Mouse (Mus musculus): ENCODE data around the gene Rnf212b. TPM values are rescaled to one million over a fixed set of nuclear protein-coding genes. Genes with fewer than 3 reads are reported as not detected.
A peak's percentile ranks its signal among the peaks of the same experiment; 100 is the strongest.

Gene Rnf212b
- polyA plus RNA-seq, 1 experiment from 2014 or later: not detected

DNA sequence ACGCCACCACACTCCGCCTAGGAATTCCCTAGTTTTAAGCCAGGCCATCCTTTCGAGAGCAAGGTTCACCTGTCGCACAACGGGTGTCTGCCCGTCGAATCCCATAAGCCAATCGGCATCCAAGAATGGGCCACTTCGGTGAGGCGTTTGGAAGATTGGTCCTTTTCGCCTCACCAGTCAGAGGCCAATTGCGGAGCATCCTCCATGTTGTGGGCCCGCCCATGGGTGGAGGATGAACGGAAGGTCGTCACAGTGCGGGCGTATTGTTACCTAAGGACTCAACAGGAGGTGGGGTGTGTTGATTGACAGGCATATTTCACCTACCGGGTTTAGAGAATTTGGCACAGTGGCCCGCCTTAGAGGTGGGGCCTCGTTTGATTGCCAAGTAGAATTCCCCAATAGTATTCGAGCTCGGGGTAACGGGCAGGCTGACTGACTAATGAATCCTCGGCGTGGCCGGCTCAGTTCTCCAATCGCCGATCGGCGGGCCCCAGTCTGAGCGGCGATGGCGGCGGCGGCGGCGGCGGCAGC, 79.8 kb downstream of the Rnf212b start:
- peak; percentile 98 for ATAC-seq (ENCODE audit: low read depth)
- H3K27me3 ChIP-seq (ENCODE audit: control insufficient read depth, insufficient read depth, low read length): no peaks in the 10 kb centered on the region
- H3K36me3 ChIP-seq (ENCODE audit: control insufficient read depth, insufficient read depth, low read length): peaks cover 31% of the 10 kb centered on the region
- peak overlapping the region; percentile 99 for H3K9ac ChIP-seq (replicated peaks; ENCODE audit: low read depth, low read length)
- H3K4me1 ChIP-seq (ENCODE audit: control insufficient read depth, insufficient read depth, low read length): 0 out of 2 replicates have a peak, but pooled peaks cover 9% of the 10 kb centered on the region
- H3K4me3 ChIP-seq (ENCODE audit: low read depth, low read length): peak overlapping the region; percentile 97
- WGBS: under 1% methylated on average over 38 of the region's 38 CpGs
- peak overlapping the region; percentile 98 for H3K27ac ChIP-seq (ENCODE audit: low read depth, low read length)
- H3K4me2 ChIP-seq (ENCODE audit: low read depth, low read length): peak overlapping the region; percentile 43
- H3K9me3 ChIP-seq (ENCODE audit: control insufficient read depth, low read length): no peaks in the 10 kb centered on the region

GRCm38 (mm10) chr14:54894296-54895151, 80.6 kb downstream of the Rnf212b start:
- WGBS: under 1% methylated on average over 51 of the region's 54 CpGs
- Histone ChIP-seq H3K9me3 (ENCODE audit: control insufficient read depth, low read length) (no peaks in the 10 kb centered on the region), H3K27ac (ENCODE audit: low read depth, low read length) (peak overlapping the region; percentile 98), H3K4me1 (ENCODE audit: control insufficient read depth, insufficient read depth, low read length) (0 out of 2 replicates have a peak, but pooled peaks cover 9% of the 10 kb centered on the region), H3K9ac (replicated peaks; ENCODE audit: low read depth, low read length) (peak overlapping the region; percentile 99), H3K4me2 (ENCODE audit: low read depth, low read length) (peak overlapping the region; percentile 85), H3K36me3 (ENCODE audit: control insufficient read depth, insufficient read depth, low read length) (peaks cover 31% of the 10 kb centered on the region), H3K27me3 (ENCODE audit: control insufficient read depth, insufficient read depth, low read length) (no peaks in the 10 kb centered on the region), H3K4me3 (ENCODE audit: low read depth, low read length) (peak overlapping the region; percentile 97)
- ATAC-seq (ENCODE audit: low read depth): peak; percentile 52

- Histone ChIP-seq H3K9me3 (ENCODE audit: control insufficient read depth, low read length) (no peaks in the 10 kb centered on the region), H3K4me2 (ENCODE audit: low read depth, low read length) (no peak overlapping the region), H3K4me3 (ENCODE audit: low read depth, low read length) (no peak overlapping the region), H3K36me3 (ENCODE audit: control insufficient read depth, insufficient read depth, low read length) (peaks cover 31% of the 10 kb centered on the region), H3K27me3 (ENCODE audit: control insufficient read depth, insufficient read depth, low read length) (no peaks in the 10 kb centered on the region), H3K9ac (replicated peaks; ENCODE audit: low read depth, low read length) (no peak overlapping the region; the same call in 1 of the 2 replicates), H3K4me1 (ENCODE audit: control insufficient read depth, insufficient read depth, low read length) (0 out of 2 replicates have a peak, but pooled peaks cover 9% of the 10 kb centered on the region), H3K27ac (ENCODE audit: low read depth, low read length) (no peak overlapping the region)
- no peak for ATAC-seq (ENCODE audit: low read depth)
- 71% methylated on average over 2 of the region's 2 CpGs for WGBS
These were observed 83.5 kb downstream of the Rnf212b start for GRCm38 (mm10) chr14:54897445-54897844.

- Histone ChIP-seq H3K27ac (ENCODE audit: low read depth, low read length) (no peak overlapping the region), H3K4me2 (ENCODE audit: low read depth, low read length) (no peak overlapping the region), H3K9ac (replicated peaks; ENCODE audit: low read depth, low read length) (no peak overlapping the region), H3K27me3 (ENCODE audit: control insufficient read depth, insufficient read depth, low read length) (no peaks in the 10 kb centered on the region), H3K36me3 (ENCODE audit: control insufficient read depth, insufficient read depth, low read length) (peaks cover 38% of the 10 kb centered on the region), H3K4me3 (ENCODE audit: low read depth, low read length) (no peak overlapping the region), H3K4me1 (ENCODE audit: control insufficient read depth, insufficient read depth, low read length) (0 out of 2 replicates have a peak, but pooled peaks cover 6% of the 10 kb centered on the region), H3K9me3 (ENCODE audit: control insufficient read depth, low read length) (no peaks in the 10 kb centered on the region)
- peak; percentile 75 for ATAC-seq (ENCODE audit: low read depth)
- 0% methylated on average over 3 of the region's 3 CpGs for WGBS
These were observed 86.4 kb downstream of the Rnf212b start for GRCm38 (mm10) chr14:54900383-54900782.

DNA sequence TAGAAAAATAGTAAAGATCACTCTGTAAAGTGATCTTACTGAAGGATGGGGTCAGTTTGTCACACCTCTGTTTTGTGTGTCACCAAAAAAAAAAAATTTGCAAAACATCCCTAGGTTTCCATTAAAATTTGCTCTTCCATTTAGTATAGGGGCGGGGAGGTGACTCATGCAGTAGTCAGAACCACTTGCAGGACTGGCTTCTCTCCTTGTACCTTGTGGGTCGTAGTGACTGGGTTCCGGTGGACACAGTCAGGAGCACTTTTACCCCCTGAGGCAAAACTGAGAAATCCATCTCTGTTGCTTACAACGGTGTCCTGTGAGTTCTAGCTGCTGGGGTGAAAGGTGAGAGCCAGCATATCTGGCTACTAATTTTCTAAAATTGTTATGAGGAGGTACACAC, 89.7 kb downstream of the Rnf212b start:
- Histone ChIP-seq H3K9me3 (ENCODE audit: control insufficient read depth, low read length) (no peaks in the 10 kb centered on the region), H3K4me1 (ENCODE audit: control insufficient read depth, insufficient read depth, low read length) (no peaks in the 10 kb centered on the region), H3K4me3 (ENCODE audit: low read depth, low read length) (no peak overlapping the region), H3K36me3 (ENCODE audit: control insufficient read depth, insufficient read depth, low read length) (peaks cover 36% of the 10 kb centered on the region), H3K27me3 (ENCODE audit: control insufficient read depth, insufficient read depth, low read length) (no peaks in the 10 kb centered on the region), H3K4me2 (ENCODE audit: low read depth, low read length) (no peak overlapping the region), H3K27ac (ENCODE audit: low read depth, low read length) (no peak overlapping the region), H3K9ac (replicated peaks; ENCODE audit: low read depth, low read length) (no peak overlapping the region)
- ATAC-seq (ENCODE audit: low read depth): no peak
- WGBS: 93% methylated on average over 4 of the region's 4 CpGs

Other genes starting within 250 kb of the Rnf212b start
- gene Ajuba, start 236.6 kb upstream of the Rnf212b start, polyA plus RNA-seq (2014; fragmentation: Nextera tagmentation; extraction: Ambion mirVana): 2.3 and 5.7 TPM in 2 replicates
- gene 4931414P19Rik, start 208.1 kb upstream of the Rnf212b start, polyA plus RNA-seq (2014; fragmentation: Nextera tagmentation; extraction: Ambion mirVana): 4.6 and 5.0 TPM in 2 replicates
- 428 and 435 TPM in 2 replicates for gene Psmb5, start 196.1 kb upstream of the Rnf212b start, polyA plus RNA-seq (2014; fragmentation: Nextera tagmentation; extraction: Ambion mirVana)
- 0.05 and 0.26 TPM in 2 replicates for gene Psmb11, start 192.7 kb upstream of the Rnf212b start, polyA plus RNA-seq (2014; fragmentation: Nextera tagmentation; extraction: Ambion mirVana)
- not detected in 2 replicates for gene Gm17606, start 173.2 kb upstream of the Rnf212b start, polyA plus RNA-seq (2014; fragmentation: Nextera tagmentation; extraction: Ambion mirVana)
- gene Cdh24, start 172.8 kb upstream of the Rnf212b start, polyA plus RNA-seq (2014; fragmentation: Nextera tagmentation; extraction: Ambion mirVana): 9.2 and 12.5 TPM in 2 replicates
- gene 1700123O20Rik, start 127.9 kb upstream of the Rnf212b start, polyA plus RNA-seq (2014; fragmentation: Nextera tagmentation; extraction: Ambion mirVana): 77.4 and 79.8 TPM in 2 replicates
- gene Acin1, start 127.2 kb upstream of the Rnf212b start, polyA plus RNA-seq (2014; fragmentation: Nextera tagmentation; extraction: Ambion mirVana): 101 and 118 TPM in 2 replicates
- gene Gm29776, start 115.3 kb upstream of the Rnf212b start, polyA plus RNA-seq (2014; fragmentation: Nextera tagmentation; extraction: Ambion mirVana): 0.20 TPM in 1 of 2 replicates, not detected in the other
- gene Cebpe, start 102.0 kb upstream of the Rnf212b start, polyA plus RNA-seq (2014; fragmentation: Nextera tagmentation; extraction: Ambion mirVana): not detected in 2 replicates
- gene Slc7a8, start 32.2 kb upstream of the Rnf212b start, polyA plus RNA-seq (2014; fragmentation: Nextera tagmentation; extraction: Ambion mirVana): 7.3 and 8.5 TPM in 2 replicates
- gene Homez, start 56.8 kb downstream of the Rnf212b start, polyA plus RNA-seq (2014; fragmentation: Nextera tagmentation; extraction: Ambion mirVana): 10.0 and 11.7 TPM in 2 replicates
- gene Ppp1r3e, start 63.4 kb downstream of the Rnf212b start, polyA plus RNA-seq (2014; fragmentation: Nextera tagmentation; extraction: Ambion mirVana): 3.8 and 7.2 TPM in 2 replicates
- gene Bcl2l2, start 69.2 kb downstream of the Rnf212b start, polyA plus RNA-seq (2014; fragmentation: Nextera tagmentation; extraction: Ambion mirVana): 4.8 and 5.3 TPM in 2 replicates
- not detected in 2 replicates for gene Gm20521, start 69.3 kb downstream of the Rnf212b start, polyA plus RNA-seq (2014; fragmentation: Nextera tagmentation; extraction: Ambion mirVana)
- gene Pabpn1, start 78.4 kb downstream of the Rnf212b start, polyA plus RNA-seq (2014; fragmentation: Nextera tagmentation; extraction: Ambion mirVana): 149 and 176 TPM in 2 replicates
- gene Slc22a17, start 99.0 kb downstream of the Rnf212b start, polyA plus RNA-seq (2014; fragmentation: Nextera tagmentation; extraction: Ambion mirVana): 121 and 122 TPM in 2 replicates
- 9.9 and 13.5 TPM in 2 replicates for gene Efs, start 112.0 kb downstream of the Rnf212b start, polyA plus RNA-seq (2014; fragmentation: Nextera tagmentation; extraction: Ambion mirVana)
- 0.39 and 0.76 TPM in 2 replicates for gene Il25, start 118.6 kb downstream of the Rnf212b start, polyA plus RNA-seq (2014; fragmentation: Nextera tagmentation; extraction: Ambion mirVana)
- gene Cmtm5, start 122.1 kb downstream of the Rnf212b start, polyA plus RNA-seq (2014; fragmentation: Nextera tagmentation; extraction: Ambion mirVana): 10.4 and 17.5 TPM in 2 replicates
- 0.23 and 1.7 TPM in 2 replicates for gene Myh6, start 152.8 kb downstream of the Rnf212b start, polyA plus RNA-seq (2014; fragmentation: Nextera tagmentation; extraction: Ambion mirVana)
- not detected in 2 replicates for gene Gm17428, start 162.8 kb downstream of the Rnf212b start, polyA plus RNA-seq (2014; fragmentation: Nextera tagmentation; extraction: Ambion mirVana)
- gene Myh7, start 180.5 kb downstream of the Rnf212b start, polyA plus RNA-seq (2014; fragmentation: Nextera tagmentation; extraction: Ambion mirVana): 4.5 and 4.8 TPM in 2 replicates
- 44.9 and 50.9 TPM in 2 replicates for gene Ngdn, start 201.3 kb downstream of the Rnf212b start, polyA plus RNA-seq (2014; fragmentation: Nextera tagmentation; extraction: Ambion mirVana)

All from neural tube, embryonic 14.5 days (tissue).